ENCODE assay signal across 8 mouse cellular contexts in the genomic region with DNA sequence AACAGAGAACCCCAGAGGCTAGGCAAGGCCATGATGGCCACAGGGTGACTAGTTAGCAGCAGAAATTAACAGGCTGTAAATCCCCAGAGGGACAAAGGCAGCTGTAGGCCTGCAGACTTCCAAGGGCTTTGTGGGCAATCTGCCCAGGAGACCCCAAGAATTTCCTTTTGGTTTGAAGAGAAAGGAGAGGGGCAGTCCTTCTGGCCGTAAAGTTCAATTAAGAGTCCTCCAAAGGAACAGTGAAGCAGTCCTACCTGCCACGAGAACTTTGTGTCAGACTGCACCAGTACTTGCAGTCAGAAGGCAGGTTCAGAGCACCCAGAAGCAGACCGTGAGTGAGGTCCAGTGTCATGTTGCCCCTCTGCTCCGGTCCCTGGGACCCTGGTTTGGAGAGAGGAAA. TPM values are rescaled to one million over a fixed set of nuclear protein-coding genes. Genes with fewer than 3 reads are reported as not detected.
DNase-seq lines count a peak whose midpoint lies in the region; ATAC-seq and TF ChIP-seq lines count a peak whose summit lies in the region.

No protein-coding gene starts in this region.

- peak; percentile 31 to 51 for DNase-seq in cerebellum, postnatal 14 days
- no peak for DNase-seq in cerebellum, adult 18-20 months
- DNase-seq in lung, adult 2 months = no peak
- DNase-seq in limb, embryonic 14.5 days (ENCODE audit: low spot score) = peak; percentile 49
- no peak for DNase-seq in stomach, postnatal 0 days (ENCODE audit: low spot score)
- no peak for DNase-seq in ovary, postnatal 14 days (ENCODE audit: low spot score)
- DNase-seq in left cerebral cortex, adult 18-20 months (ENCODE audit: low spot score in 2 of 2) = no peak

- WGBS in lung, embryonic 15.5 days = 49% methylated on average over 4 of the region's 4 CpGs
- 70% methylated on average over 4 of the region's 4 CpGs for WGBS in lung, adult 2 months
- 32% methylated on average over 4 of the region's 4 CpGs for WGBS in limb, embryonic 14.5 days
- WGBS in stomach, postnatal 0 days = 70% methylated on average over 4 of the region's 4 CpGs

- no peak for TF ChIP-seq POLR2A in lung, adult 2 months (IDR thresholded peaks at IDR 0.05; ENCODE audit: borderline replicate concordance, extremely low read depth, low read depth, low read length)
- TF ChIP-seq POLR2A in limb, embryonic 14.5 days (IDR thresholded peaks at IDR 0.05; ENCODE audit: borderline replicate concordance, extremely low read depth, insufficient read depth, insufficient read length) = no peak

- H3K4me1 ChIP-seq in lung, embryonic 15.5 days = peaks cover 34% of the 10 kb centered on the region
- H3K4me1 ChIP-seq in lung, adult 2 months (ENCODE audit: control insufficient read depth, insufficient read depth, low read length) = peaks cover 4% of the 10 kb centered on the region
- peaks cover 26% of the 10 kb centered on the region for H3K4me1 ChIP-seq in limb, embryonic 14.5 days (ENCODE audit: control insufficient read depth, insufficient read depth, low read length)
- peaks cover 11% of the 10 kb centered on the region for H3K4me1 ChIP-seq in stomach, postnatal 0 days (replicated peaks; ENCODE audit: control insufficient read depth, insufficient read depth)

- H3K9ac ChIP-seq in lung, embryonic 15.5 days = no peak overlapping the region
- no peak overlapping the region; the same call in 1 of the 2 replicates for H3K9ac ChIP-seq in limb, embryonic 14.5 days (ENCODE audit: low read depth, low read length, severe bottlenecking)
- peak overlapping the region; percentile 35; the same call in 1 of the 2 replicates for H3K9ac ChIP-seq in stomach, postnatal 0 days (ENCODE audit: low read length)

- peaks cover 22% of the 10 kb centered on the region for H3K36me3 ChIP-seq in lung, embryonic 15.5 days
- no peaks in the 10 kb centered on the region; the same call in 1 of the 2 replicates for H3K36me3 ChIP-seq in limb, embryonic 14.5 days (ENCODE audit: control insufficient read depth, insufficient read depth, low read length)
- H3K36me3 ChIP-seq in stomach, postnatal 0 days (ENCODE audit: control insufficient read depth, insufficient read depth, low read length) = peaks cover 5% of the 10 kb centered on the region

- no peak for TF ChIP-seq EP300 in stomach, postnatal 0 days (optimal IDR thresholded peaks at IDR 0.05)

- H3K4me3 ChIP-seq in lung, embryonic 15.5 days = no peak overlapping the region
- no peak overlapping the region for H3K4me3 ChIP-seq in lung, adult 2 months (replicated peaks; ENCODE audit: extremely low read depth, low read depth, low read length)
- no peak overlapping the region for H3K4me3 ChIP-seq in limb, embryonic 14.5 days (replicated peaks; ENCODE audit: low read length)
- H3K4me3 ChIP-seq in stomach, postnatal 0 days (ENCODE audit: low read depth, low read length) = no peak overlapping the region

- no peak for ATAC-seq in lung, embryonic 15.5 days (ENCODE audit: borderline replicate concordance, extremely low read depth, low FRiP score, low TSS enrichment)
- ATAC-seq in limb, embryonic 14.5 days (ENCODE audit: low FRiP score, low read depth) = no peak
- no peak for ATAC-seq in stomach, postnatal 0 days (ENCODE audit: low FRiP score, low TSS enrichment)

- H3K9me3 ChIP-seq in lung, embryonic 15.5 days = no peaks in the 10 kb centered on the region
- H3K9me3 ChIP-seq in limb, embryonic 14.5 days (ENCODE audit: control insufficient read depth, low read length) = no peaks in the 10 kb centered on the region
- H3K9me3 ChIP-seq in stomach, postnatal 0 days (ENCODE audit: control insufficient read depth, low read length) = no peaks in the 10 kb centered on the region

- TF ChIP-seq CTCF in lung, adult 2 months (IDR thresholded peaks at IDR 0.05; ENCODE audit: insufficient read depth, low read length) = no peak
- TF ChIP-seq CTCF in stomach, postnatal 0 days (IDR thresholded peaks at IDR 0.05; ENCODE audit: low read depth) = no peak

- no peaks in the 10 kb centered on the region for H3K27me3 ChIP-seq in lung, embryonic 15.5 days
- H3K27me3 ChIP-seq in limb, embryonic 14.5 days (ENCODE audit: control insufficient read depth, insufficient read depth, low read length) = no peaks in the 10 kb centered on the region
- H3K27me3 ChIP-seq in stomach, postnatal 0 days (ENCODE audit: control insufficient read depth, insufficient read depth, low read length) = no peaks in the 10 kb centered on the region

- H3K27ac ChIP-seq in lung, embryonic 15.5 days = peak overlapping the region; percentile 93
- peak overlapping the region; percentile 64 for H3K27ac ChIP-seq in limb, embryonic 14.5 days (replicated peaks; ENCODE audit: low read depth, low read length)
- peak overlapping the region; percentile 84 for H3K27ac ChIP-seq in stomach, postnatal 0 days (replicated peaks)

- H3K4me2 ChIP-seq in lung, embryonic 15.5 days = peak overlapping the region; percentile 95
- peak overlapping the region; percentile 99 for H3K4me2 ChIP-seq in limb, embryonic 14.5 days (replicated peaks; ENCODE audit: low read depth, low read length, severe bottlenecking)
- peak overlapping the region; percentile 98; the same call in 1 of the 2 replicates for H3K4me2 ChIP-seq in stomach, postnatal 0 days (replicated peaks; ENCODE audit: low read depth)

RNA-seq across cellular contexts. Expression of gene Hes6, which starts 1.1 kb away (rescaled TPM):
- 85.4 and 91.3 TPM in 2 replicates for polyA plus RNA-seq in lung, embryonic 15.5 days (2015; fragmentation: Nextera tagmentation; extraction: Ambion mirVana)
- 40.5 and 54.4 TPM in 2 replicates for polyA plus RNA-seq in lung, adult 2 months (2012; rRNA removed)
- polyA plus RNA-seq in limb, embryonic 14.5 days (2012; rRNA removed) = 82.8 and 104 TPM in 2 replicates
- 91.0 and 91.6 TPM in 2 replicates for polyA plus RNA-seq in limb, embryonic 14.5 days (2014; fragmentation: Nextera tagmentation; extraction: Ambion mirVana)
- 40.7 and 43.1 TPM in 2 replicates for polyA plus RNA-seq in stomach, postnatal 0 days (2015; fragmentation: Nextera tagmentation; extraction: Ambion mirVana)
- total RNA-seq in left cerebral cortex, adult 18-20 months (2021) = 10 to 100 TPM; 15.3 to 17.4 TPM

RNA-seq across cellular contexts. Expression of gene Ilkap, which starts 16.3 kb away (rescaled TPM):
- 146 and 149 TPM in 2 replicates for polyA plus RNA-seq in lung, embryonic 15.5 days (2015; fragmentation: Nextera tagmentation; extraction: Ambion mirVana)
- 51.6 and 57.4 TPM in 2 replicates for polyA plus RNA-seq in lung, adult 2 months (2012; rRNA removed)
- polyA plus RNA-seq in limb, embryonic 14.5 days (2012; rRNA removed) = 130 and 142 TPM in 2 replicates
- polyA plus RNA-seq in limb, embryonic 14.5 days (2014; fragmentation: Nextera tagmentation; extraction: Ambion mirVana) = 140 and 158 TPM in 2 replicates
- polyA plus RNA-seq in stomach, postnatal 0 days (2015; fragmentation: Nextera tagmentation; extraction: Ambion mirVana) = 58.1 and 60.1 TPM in 2 replicates
- 10 to 100 TPM; 60.1 to 64.3 TPM for total RNA-seq in left cerebral cortex, adult 18-20 months (2021)

RNA-seq across cellular contexts. Expression of gene Per2, which starts 44.2 kb away (rescaled TPM):
- polyA plus RNA-seq in lung, embryonic 15.5 days (2015; fragmentation: Nextera tagmentation; extraction: Ambion mirVana) = 8.2 and 11.4 TPM in 2 replicates
- 6.9 and 21.0 TPM in 2 replicates for polyA plus RNA-seq in lung, adult 2 months (2012; rRNA removed)
- polyA plus RNA-seq in limb, embryonic 14.5 days (2012; rRNA removed) = 8.3 and 10.5 TPM in 2 replicates
- polyA plus RNA-seq in limb, embryonic 14.5 days (2014; fragmentation: Nextera tagmentation; extraction: Ambion mirVana) = 4.0 and 4.2 TPM in 2 replicates
- 2.4 and 2.8 TPM in 2 replicates for polyA plus RNA-seq in stomach, postnatal 0 days (2015; fragmentation: Nextera tagmentation; extraction: Ambion mirVana)
- total RNA-seq in left cerebral cortex, adult 18-20 months (2021) = 10 to 100 TPM; 39.0 to 39.1 TPM

RNA-seq across cellular contexts. Expression of gene Erfe, which starts 48.7 kb away (rescaled TPM):
- polyA plus RNA-seq in lung, embryonic 15.5 days (2015; fragmentation: Nextera tagmentation; extraction: Ambion mirVana) = 3.3 and 3.5 TPM in 2 replicates
- polyA plus RNA-seq in lung, adult 2 months (2012; rRNA removed) = 0.27 and 0.40 TPM in 2 replicates
- polyA plus RNA-seq in limb, embryonic 14.5 days (2012; rRNA removed) = 2.1 and 2.2 TPM in 2 replicates
- polyA plus RNA-seq in limb, embryonic 14.5 days (2014; fragmentation: Nextera tagmentation; extraction: Ambion mirVana) = 1.5 and 1.9 TPM in 2 replicates
- 1.2 and 1.5 TPM in 2 replicates for polyA plus RNA-seq in stomach, postnatal 0 days (2015; fragmentation: Nextera tagmentation; extraction: Ambion mirVana)
- under 1 TPM; 0.30 to 0.58 TPM for total RNA-seq in left cerebral cortex, adult 18-20 months (2021)

Comparison
In these comparisons a context has a peak if more than half of its experiments do, and no peak if none do; other contexts are left out.
1. DNase-seq: peak in cerebellum, postnatal 14 days (2 of 2) and limb, embryonic 14.5 days (single experiment); none in cerebellum, adult 18-20 months (0 of 2), lung, adult 2 months (single experiment), stomach, postnatal 0 days (single experiment), ovary, postnatal 14 days (single experiment) and left cerebral cortex, adult 18-20 months (0 of 2).
2. Peak in every context shown above with its lines, with median percentiles within 50 percentile points of each other: H3K27ac ChIP-seq and H3K4me2 ChIP-seq.